Mouse (Mus musculus) ES-Bruce4 (cell line): ENCODE results near the gene Ackr3.

ENCODE experiments used
- CTCF ChIP-seq: IDR thresholded peaks from one replicate; pipeline ENCODE4 v1.8.1; 2011; ENCODE audit warnings: low read depth, low read length
- POLR2A ChIP-seq: IDR thresholded peaks from one replicate; pipeline ENCODE4 v1.8.1; 2011; ENCODE audit warnings: low read length; ENCODE audit not compliant: insufficient read depth

GRCm38 (mm10) chr1:90209741-90210140, 6.0 kb downstream of the Ackr3 start:
- TF ChIP-seq CTCF (no peak), POLR2A (no peak)
